Mouse (Mus musculus): Measurements from ENCODE around the gene Ntrk3. TPM values are rescaled to one million over a fixed set of nuclear protein-coding genes. Genes with fewer than 3 reads are reported as not detected.

Gene Ntrk3
- polyA plus RNA-seq, 1 experiment from 2014 or later, result 16.4 TPM

GRCm38 (mm10) chr7:78702676-78703075 lies 35.1 kb downstream of the Ntrk3 start:
- Histone ChIP-seq H3K4me2 (ENCODE audit: low read length) (no peak overlapping the region), H3K27ac (ENCODE audit: low read depth, low read length) (no peak overlapping the region), H3K36me3 (ENCODE audit: control insufficient read depth, insufficient read depth, low read length) (no peaks in the 10 kb centered on the region), H3K4me1 (ENCODE audit: control insufficient read depth, insufficient read depth, low read length) (no peaks in the 10 kb centered on the region), H3K9ac (ENCODE audit: low read length) (no peak overlapping the region), H3K4me3 (ENCODE audit: low read depth, low read length) (no peak overlapping the region), H3K27me3 (replicated peaks; ENCODE audit: control insufficient read depth, insufficient read depth, low read length) (no peaks in the 10 kb centered on the region), H3K9me3 (replicated peaks; ENCODE audit: control insufficient read depth, low read length) (no peaks in the 10 kb centered on the region)
- 71% methylated on average over 6 of the region's 6 CpGs for WGBS
- DNase-seq (ENCODE audit: low spot score) (no peak), ATAC-seq (no peak)

- DNase-seq (ENCODE audit: low spot score), result no peak
Observed at GRCm38 (mm10) chr7:78695200-78695599, 42.6 kb downstream of the Ntrk3 start.

GRCm38 (mm10) chr7:78693148-78693547 lies 44.7 kb downstream of the Ntrk3 start:
- H3K9me3 ChIP-seq (replicated peaks; ENCODE audit: control insufficient read depth, low read length), result no peaks in the 10 kb centered on the region
- H3K36me3 ChIP-seq (ENCODE audit: control insufficient read depth, insufficient read depth, low read length), result no peaks in the 10 kb centered on the region
- H3K4me2 ChIP-seq (ENCODE audit: low read length), result no peak overlapping the region
- DNase-seq (ENCODE audit: low spot score), result no peak
- H3K27me3 ChIP-seq (replicated peaks; ENCODE audit: control insufficient read depth, insufficient read depth, low read length), result no peaks in the 10 kb centered on the region
- H3K27ac ChIP-seq (ENCODE audit: low read depth, low read length), result no peak overlapping the region
- H3K9ac ChIP-seq (ENCODE audit: low read length), result no peak overlapping the region
- WGBS, result 65% methylated on average over 1 of the region's 1 CpGs
- H3K4me3 ChIP-seq (ENCODE audit: low read depth, low read length), result no peak overlapping the region
- H3K4me1 ChIP-seq (ENCODE audit: control insufficient read depth, insufficient read depth, low read length), result no peaks in the 10 kb centered on the region
- no peak for ATAC-seq

More at GRCm38 (mm10) chr7:78695200-78695599, 42.6 kb downstream of the Ntrk3 start:
- no peaks in the 10 kb centered on the region for H3K4me1 ChIP-seq (ENCODE audit: control insufficient read depth, insufficient read depth, low read length)
- ATAC-seq, result no peak
- no peak overlapping the region for H3K4me2 ChIP-seq (ENCODE audit: low read length)
- H3K9ac ChIP-seq (ENCODE audit: low read length), result no peak overlapping the region
- H3K27ac ChIP-seq (ENCODE audit: low read depth, low read length), result no peak overlapping the region
- no peak overlapping the region for H3K4me3 ChIP-seq (ENCODE audit: low read depth, low read length)
- 90% methylated on average over 3 of the region's 3 CpGs for WGBS
- H3K9me3 ChIP-seq (replicated peaks; ENCODE audit: control insufficient read depth, low read length), result no peaks in the 10 kb centered on the region
- no peaks in the 10 kb centered on the region for H3K36me3 ChIP-seq (ENCODE audit: control insufficient read depth, insufficient read depth, low read length)
- no peaks in the 10 kb centered on the region for H3K27me3 ChIP-seq (replicated peaks; ENCODE audit: control insufficient read depth, insufficient read depth, low read length)

- WGBS, result 43% methylated on average over 3 of the region's 3 CpGs
- no peak for ATAC-seq
Observed at GRCm38 (mm10) chr7:78690956-78691355, 46.9 kb downstream of the Ntrk3 start.

DNA sequence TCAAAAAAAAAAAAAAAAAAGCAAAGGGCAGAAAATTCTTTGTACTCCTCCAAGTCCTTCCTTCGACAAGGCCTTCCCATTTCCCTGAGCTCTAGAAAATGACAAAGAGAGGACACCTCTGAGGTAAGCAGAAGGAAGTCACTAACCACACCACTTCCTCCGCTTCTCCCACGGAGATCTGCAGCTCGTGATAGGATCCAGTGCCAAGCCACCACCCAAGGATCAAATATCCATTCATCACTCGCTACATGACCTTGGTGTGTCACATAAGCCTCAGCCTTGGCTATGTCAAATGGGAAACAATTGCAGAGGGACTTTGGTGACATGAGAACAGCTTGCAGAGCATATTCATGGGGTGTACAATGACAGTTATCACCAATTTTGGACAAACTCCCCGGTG lies 52.9 kb downstream of the Ntrk3 start:
- DNase-seq (ENCODE audit: low spot score), result no peak
- Histone ChIP-seq H3K9me3 (replicated peaks; ENCODE audit: control insufficient read depth, low read length) (no peaks in the 10 kb centered on the region), H3K4me3 (ENCODE audit: low read depth, low read length) (no peak overlapping the region), H3K27ac (ENCODE audit: low read depth, low read length) (no peak overlapping the region), H3K9ac (ENCODE audit: low read length) (no peak overlapping the region), H3K4me1 (ENCODE audit: control insufficient read depth, insufficient read depth, low read length) (no peaks in the 10 kb centered on the region), H3K27me3 (replicated peaks; ENCODE audit: control insufficient read depth, insufficient read depth, low read length) (no peaks in the 10 kb centered on the region), H3K4me2 (ENCODE audit: low read length) (no peak overlapping the region), H3K36me3 (ENCODE audit: control insufficient read depth, insufficient read depth, low read length) (no peaks in the 10 kb centered on the region)
- WGBS, result 78% methylated on average over 6 of the region's 6 CpGs
- ATAC-seq, result no peak

More at GRCm38 (mm10) chr7:78690956-78691355, 46.9 kb downstream of the Ntrk3 start:
- no peak overlapping the region for H3K4me3 ChIP-seq (ENCODE audit: low read depth, low read length)
- no peak overlapping the region for H3K27ac ChIP-seq (ENCODE audit: low read depth, low read length)
- no peaks in the 10 kb centered on the region for H3K4me1 ChIP-seq (ENCODE audit: control insufficient read depth, insufficient read depth, low read length)
- H3K9me3 ChIP-seq (replicated peaks; ENCODE audit: control insufficient read depth, low read length), result no peaks in the 10 kb centered on the region
- no peak for DNase-seq (ENCODE audit: low spot score)
- H3K4me2 ChIP-seq (ENCODE audit: low read length), result no peak overlapping the region
- H3K36me3 ChIP-seq (ENCODE audit: control insufficient read depth, insufficient read depth, low read length), result no peaks in the 10 kb centered on the region
- H3K27me3 ChIP-seq (replicated peaks; ENCODE audit: control insufficient read depth, insufficient read depth, low read length), result no peaks in the 10 kb centered on the region
- no peak overlapping the region for H3K9ac ChIP-seq (ENCODE audit: low read length)

DNA sequence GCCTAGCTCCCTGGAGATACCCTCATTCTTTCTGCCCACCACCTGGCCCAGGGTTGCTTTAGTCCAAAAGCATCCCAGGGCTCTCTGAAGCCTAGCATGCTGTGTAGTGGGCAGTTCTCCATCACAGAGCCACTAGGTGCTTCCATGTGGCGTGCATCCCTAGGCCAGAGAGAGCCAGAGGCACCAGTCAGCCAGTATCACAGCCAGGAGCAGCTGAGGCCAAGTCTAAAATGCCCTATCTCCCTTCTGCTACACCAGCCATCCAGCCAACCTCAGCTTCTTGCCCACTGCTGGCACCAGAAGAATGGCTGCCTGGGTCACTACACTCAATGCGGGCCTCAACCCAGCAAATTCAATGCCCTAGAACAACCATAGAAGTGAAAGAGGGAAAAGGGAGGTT lies 56.9 kb downstream of the Ntrk3 start:
- WGBS, result 83% methylated on average over 2 of the region's 2 CpGs
- Histone ChIP-seq H3K36me3 (ENCODE audit: control insufficient read depth, insufficient read depth, low read length) (no peaks in the 10 kb centered on the region), H3K9ac (ENCODE audit: low read length) (no peak overlapping the region), H3K27me3 (replicated peaks; ENCODE audit: control insufficient read depth, insufficient read depth, low read length) (no peaks in the 10 kb centered on the region), H3K27ac (ENCODE audit: low read depth, low read length) (no peak overlapping the region), H3K4me1 (ENCODE audit: control insufficient read depth, insufficient read depth, low read length) (no peaks in the 10 kb centered on the region), H3K4me2 (ENCODE audit: low read length) (no peak overlapping the region), H3K4me3 (ENCODE audit: low read depth, low read length) (no peak overlapping the region), H3K9me3 (replicated peaks; ENCODE audit: control insufficient read depth, low read length) (no peaks in the 10 kb centered on the region)
- DNase-seq (ENCODE audit: low spot score), result no peak
- no peak for ATAC-seq

GRCm38 (mm10) chr7:78669407-78669806 lies 68.4 kb downstream of the Ntrk3 start:
- no peak for ATAC-seq
- no peaks in the 10 kb centered on the region for H3K27me3 ChIP-seq (replicated peaks; ENCODE audit: control insufficient read depth, insufficient read depth, low read length)
- WGBS, result 86% methylated on average over 16 of the region's 16 CpGs
- no peaks in the 10 kb centered on the region for H3K36me3 ChIP-seq (ENCODE audit: control insufficient read depth, insufficient read depth, low read length)
- no peak for DNase-seq (ENCODE audit: low spot score)
- no peak overlapping the region for H3K4me3 ChIP-seq (ENCODE audit: low read depth, low read length)
- H3K4me1 ChIP-seq (ENCODE audit: control insufficient read depth, insufficient read depth, low read length), result no peaks in the 10 kb centered on the region
- no peak overlapping the region for H3K4me2 ChIP-seq (ENCODE audit: low read length)
- no peak overlapping the region for H3K27ac ChIP-seq (ENCODE audit: low read depth, low read length)
- no peaks in the 10 kb centered on the region for H3K9me3 ChIP-seq (replicated peaks; ENCODE audit: control insufficient read depth, low read length)
- H3K9ac ChIP-seq (ENCODE audit: low read length), result no peak overlapping the region

GRCm38 (mm10) chr7:78668916-78669315 lies 68.9 kb downstream of the Ntrk3 start:
- H3K36me3 ChIP-seq (ENCODE audit: control insufficient read depth, insufficient read depth, low read length), result no peaks in the 10 kb centered on the region
- WGBS, result 88% methylated on average over 6 of the region's 6 CpGs
- ATAC-seq, result no peak

DNA sequence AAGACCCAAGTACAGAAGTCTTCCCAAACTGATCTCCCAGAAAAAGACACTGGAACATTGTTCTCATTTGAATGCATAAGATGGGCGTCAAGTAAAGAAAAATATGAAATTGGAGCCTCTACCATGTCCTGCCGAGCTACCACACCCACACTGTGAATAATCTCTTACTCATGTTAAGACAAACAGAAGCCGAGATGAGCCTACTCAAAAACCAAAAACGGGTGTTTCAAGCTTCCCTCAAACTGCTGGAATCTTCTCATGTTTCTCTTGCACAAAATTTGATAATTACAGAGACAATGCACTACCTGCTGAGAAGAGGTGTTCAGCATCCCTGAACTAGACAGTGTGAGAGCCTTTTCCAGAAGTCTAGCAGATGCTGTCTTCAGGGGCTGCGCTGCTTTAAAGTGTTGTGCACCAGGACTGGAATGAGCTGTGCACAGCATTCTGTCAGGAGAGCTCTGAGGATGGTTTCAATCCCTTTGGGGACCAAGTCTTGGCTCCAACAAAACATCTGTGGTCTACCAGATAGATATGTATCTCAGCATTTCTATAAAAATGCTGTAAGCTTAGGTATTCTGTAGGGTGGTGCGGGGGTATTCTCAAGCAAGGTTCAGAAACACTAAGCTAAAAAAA lies 69.7 kb downstream of the Ntrk3 start:
- H3K9me3 ChIP-seq (replicated peaks; ENCODE audit: control insufficient read depth, low read length), result no peaks in the 10 kb centered on the region
- H3K27me3 ChIP-seq (replicated peaks; ENCODE audit: control insufficient read depth, insufficient read depth, low read length), result no peaks in the 10 kb centered on the region
- 91% methylated on average over 6 of the region's 6 CpGs for WGBS
- no peaks in the 10 kb centered on the region for H3K36me3 ChIP-seq (ENCODE audit: control insufficient read depth, insufficient read depth, low read length)
- no peak overlapping the region for H3K27ac ChIP-seq (ENCODE audit: low read depth, low read length)
- DNase-seq (ENCODE audit: low spot score) (no peak), ATAC-seq (no peak)
- H3K4me1 ChIP-seq (ENCODE audit: control insufficient read depth, insufficient read depth, low read length), result no peaks in the 10 kb centered on the region
- H3K4me3 ChIP-seq (ENCODE audit: low read depth, low read length), result no peak overlapping the region
- H3K9ac ChIP-seq (ENCODE audit: low read length), result no peak overlapping the region
- H3K4me2 ChIP-seq (ENCODE audit: low read length), result no peak overlapping the region

More at GRCm38 (mm10) chr7:78668916-78669315, 68.9 kb downstream of the Ntrk3 start:
- Histone ChIP-seq H3K27me3 (replicated peaks; ENCODE audit: control insufficient read depth, insufficient read depth, low read length) (no peaks in the 10 kb centered on the region), H3K9me3 (replicated peaks; ENCODE audit: control insufficient read depth, low read length) (no peaks in the 10 kb centered on the region), H3K4me3 (ENCODE audit: low read depth, low read length) (no peak overlapping the region), H3K4me1 (ENCODE audit: control insufficient read depth, insufficient read depth, low read length) (no peaks in the 10 kb centered on the region), H3K9ac (ENCODE audit: low read length) (no peak overlapping the region), H3K27ac (ENCODE audit: low read depth, low read length) (no peak overlapping the region), H3K4me2 (ENCODE audit: low read length) (no peak overlapping the region)
- DNase-seq (ENCODE audit: low spot score), result no peak
